Mouse (Mus musculus): ENCODE measurements around the gene Bcl6.

The Bcl6 gene

GRCm38 (mm10) chr16:23991170-23991569 lies 2.5 kb upstream of the Bcl6 start:
- peak; percentile 75 to 88 for DNase-seq (ENCODE audit: low spot score in 2 of 2)

DNA sequence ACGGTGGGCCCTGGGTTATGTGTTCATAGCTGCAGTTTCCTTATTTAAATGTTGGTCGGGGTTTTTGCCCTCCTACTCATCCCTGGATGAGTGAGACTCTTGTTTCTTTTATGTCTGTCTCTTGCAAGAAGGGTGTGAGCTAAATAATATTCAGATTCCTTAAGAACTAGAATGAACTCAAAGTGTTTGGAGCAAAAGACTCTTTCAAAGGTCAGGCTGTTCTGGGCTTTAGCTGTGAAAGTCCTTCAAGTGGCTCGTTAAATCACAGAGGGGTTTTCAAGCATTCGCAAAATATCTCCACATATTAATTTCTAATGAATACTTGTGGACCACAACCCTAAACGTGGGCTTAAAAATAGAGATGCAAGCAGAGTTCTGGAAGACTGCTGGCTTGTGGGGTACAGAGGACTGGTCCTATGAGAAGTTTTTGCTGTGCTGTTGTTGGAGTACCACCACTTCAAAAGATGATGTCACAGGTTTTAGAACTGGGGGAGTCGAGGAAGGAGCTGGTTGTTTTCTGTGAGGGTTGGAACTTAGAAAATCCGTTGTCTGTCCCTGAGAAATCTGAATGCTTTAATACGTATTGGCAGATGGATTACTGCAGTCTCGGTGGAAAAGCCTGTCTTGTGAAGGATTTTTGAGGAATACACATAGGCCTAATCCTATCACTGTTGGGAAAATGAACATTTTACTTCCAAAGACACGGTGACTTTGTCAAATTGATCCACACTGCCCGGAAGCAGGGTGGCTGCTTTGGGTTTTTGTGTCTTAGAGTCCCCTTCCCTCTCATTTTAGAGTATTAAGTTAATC lies 1.7 kb upstream of the Bcl6 start:
- no peak for DNase-seq (ENCODE audit: low spot score in 2 of 2)

GRCm38 (mm10) chr16:23989209-23990160 lies 833 bp upstream of the Bcl6 start:
- DNase-seq (ENCODE audit: low spot score in 2 of 2): no peak

DNA sequence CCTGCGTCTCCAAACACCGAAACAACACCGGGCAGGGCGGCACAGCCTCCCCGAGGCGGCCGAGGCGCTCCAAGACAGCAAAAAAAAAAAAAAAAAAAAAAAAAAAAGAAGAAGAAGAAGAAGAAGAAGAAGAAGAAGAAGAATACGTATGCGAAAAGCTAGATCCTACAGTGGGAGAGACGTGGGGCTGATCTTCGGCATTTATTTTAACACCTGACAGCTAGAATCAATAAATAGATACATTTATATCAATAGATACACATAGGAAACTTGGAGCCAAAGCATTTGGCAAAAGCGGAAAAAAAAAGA lies 541 bp downstream of the Bcl6 start:
- DNase-seq (ENCODE audit: low spot score in 2 of 2): no peak

DNA sequence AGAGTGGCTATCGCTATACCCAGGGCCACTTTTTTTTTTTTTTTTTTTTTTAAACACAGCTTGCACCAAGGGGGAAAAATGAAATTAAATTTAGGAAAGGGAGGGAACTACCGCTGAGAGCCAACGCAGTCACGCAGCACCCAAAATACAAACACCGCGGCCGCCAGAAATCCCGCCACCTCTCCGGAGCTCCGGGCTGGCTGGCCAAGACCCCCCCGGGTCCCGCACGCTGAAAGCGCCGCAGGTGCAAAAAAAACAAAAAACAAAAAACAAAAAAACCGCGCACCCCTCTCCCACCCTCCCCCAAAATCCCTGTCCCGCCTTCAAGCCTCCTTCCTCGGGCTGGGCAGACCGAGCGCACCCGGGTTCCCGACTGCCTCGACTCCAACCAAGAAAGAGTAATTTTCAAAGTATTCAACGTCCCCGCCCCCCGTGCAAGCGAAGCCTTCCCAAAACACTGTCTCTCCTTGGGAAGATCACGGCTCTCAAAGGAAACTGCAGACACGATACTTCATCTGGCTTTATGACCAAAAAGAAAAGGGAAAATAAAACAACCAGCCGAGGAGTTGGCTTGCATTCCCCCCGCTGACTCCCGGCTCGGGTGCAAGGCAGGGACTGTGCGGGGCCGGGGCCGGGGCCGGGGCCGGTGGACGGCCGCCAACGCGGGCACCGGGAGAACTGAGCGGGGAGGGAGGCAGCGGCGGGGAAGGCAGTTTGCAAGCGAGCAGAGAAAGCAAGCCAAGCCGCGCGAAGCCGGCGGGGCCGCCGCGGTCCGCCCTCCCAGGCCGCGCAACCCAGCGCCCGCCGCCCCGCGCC lies 1.1 kb downstream of the Bcl6 start:
- no peak for DNase-seq (ENCODE audit: low spot score in 2 of 2)

DNA sequence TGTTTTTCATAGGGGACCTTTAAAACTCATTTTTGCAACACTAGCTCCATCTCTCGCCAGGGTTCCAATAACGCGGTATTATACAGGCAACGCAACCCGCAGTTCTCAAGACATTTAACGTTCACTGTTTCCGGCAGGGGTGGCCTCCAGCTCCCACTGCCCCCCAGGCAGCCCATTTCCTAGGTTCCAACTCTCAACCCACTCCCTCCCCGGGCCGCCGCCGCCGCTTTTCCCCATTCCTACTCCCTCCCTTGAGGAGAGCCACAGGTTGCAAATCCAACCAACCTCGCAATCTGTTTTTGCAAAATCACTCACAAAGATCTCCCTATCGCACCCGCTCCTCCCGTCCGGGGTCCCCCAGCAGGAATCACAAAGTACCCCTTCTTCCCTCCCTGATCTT lies 1.8 kb downstream of the Bcl6 start:
- DNase-seq (ENCODE audit: low spot score in 2 of 2): no peak

DNA sequence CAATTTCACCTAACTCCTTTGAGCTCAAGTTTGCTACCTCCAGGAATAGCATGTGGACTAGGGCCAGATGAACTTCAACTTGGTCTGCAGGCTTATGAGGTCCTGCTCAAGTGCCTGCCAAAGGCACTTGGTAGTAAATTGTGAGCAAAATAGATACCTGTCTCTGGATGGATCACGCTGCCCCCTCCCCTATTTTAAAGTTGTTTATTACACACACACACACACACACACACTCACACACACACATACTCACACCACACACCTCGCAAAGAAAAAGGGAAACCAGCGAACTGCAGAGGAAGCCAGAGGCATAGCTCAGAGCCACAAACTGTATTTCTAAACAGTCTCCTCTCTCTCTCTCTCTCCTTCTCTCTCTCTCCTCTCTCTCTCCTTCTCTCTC lies 2.5 kb downstream of the Bcl6 start:
- DNase-seq (ENCODE audit: low spot score in 2 of 2): no peak

GRCm38 (mm10) chr16:23985467-23985861 lies 3.2 kb downstream of the Bcl6 start:
- DNase-seq (ENCODE audit: low spot score in 2 of 2): no peak

DNA sequence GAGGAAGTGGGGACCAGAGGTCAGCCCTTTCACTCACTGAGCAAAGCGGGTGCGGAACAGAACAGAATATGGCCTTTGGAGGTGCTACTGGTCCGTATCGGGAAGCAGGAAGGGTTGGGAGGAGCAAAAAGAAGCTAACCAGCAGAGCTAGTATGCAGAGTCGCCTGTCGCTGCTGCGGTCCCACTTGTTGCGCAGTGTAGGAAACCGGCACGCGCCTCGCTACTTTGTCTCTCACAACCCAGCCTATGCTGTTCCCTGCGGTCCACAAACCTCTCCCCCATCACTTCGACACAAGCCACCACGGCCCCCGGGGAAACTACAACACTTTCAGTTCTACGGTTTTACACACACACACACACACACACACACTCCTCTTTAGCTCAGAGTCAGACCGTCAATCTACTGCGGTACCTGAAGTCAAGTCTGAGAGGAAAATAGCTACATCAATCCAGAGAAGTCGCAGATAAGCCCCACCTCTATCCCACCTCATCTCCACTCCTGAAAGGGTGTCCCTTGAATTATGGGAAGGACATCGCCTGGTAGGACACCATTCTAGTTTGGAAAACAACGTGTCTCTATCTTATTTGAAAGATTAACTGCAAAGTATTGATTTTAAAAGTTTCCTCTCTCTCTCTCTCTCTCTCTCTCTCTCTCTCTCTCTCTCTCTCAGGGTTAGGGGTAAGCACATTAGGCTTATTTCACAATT lies 3.7 kb downstream of the Bcl6 start:
- DNase-seq (ENCODE audit: low spot score in 2 of 2): peak in 1 of 2 experiments; percentile 52

GRCm38 (mm10) chr16:23984183-23984582 lies 4.5 kb downstream of the Bcl6 start:
- DNase-seq (ENCODE audit: low spot score in 2 of 2): peak; percentile 87 to 89

GRCm38 (mm10) chr16:23982891-23983588 lies 5.6 kb downstream of the Bcl6 start:
- DNase-seq (ENCODE audit: low spot score in 2 of 2): peak in 1 of 2 experiments; percentile 73

DNA sequence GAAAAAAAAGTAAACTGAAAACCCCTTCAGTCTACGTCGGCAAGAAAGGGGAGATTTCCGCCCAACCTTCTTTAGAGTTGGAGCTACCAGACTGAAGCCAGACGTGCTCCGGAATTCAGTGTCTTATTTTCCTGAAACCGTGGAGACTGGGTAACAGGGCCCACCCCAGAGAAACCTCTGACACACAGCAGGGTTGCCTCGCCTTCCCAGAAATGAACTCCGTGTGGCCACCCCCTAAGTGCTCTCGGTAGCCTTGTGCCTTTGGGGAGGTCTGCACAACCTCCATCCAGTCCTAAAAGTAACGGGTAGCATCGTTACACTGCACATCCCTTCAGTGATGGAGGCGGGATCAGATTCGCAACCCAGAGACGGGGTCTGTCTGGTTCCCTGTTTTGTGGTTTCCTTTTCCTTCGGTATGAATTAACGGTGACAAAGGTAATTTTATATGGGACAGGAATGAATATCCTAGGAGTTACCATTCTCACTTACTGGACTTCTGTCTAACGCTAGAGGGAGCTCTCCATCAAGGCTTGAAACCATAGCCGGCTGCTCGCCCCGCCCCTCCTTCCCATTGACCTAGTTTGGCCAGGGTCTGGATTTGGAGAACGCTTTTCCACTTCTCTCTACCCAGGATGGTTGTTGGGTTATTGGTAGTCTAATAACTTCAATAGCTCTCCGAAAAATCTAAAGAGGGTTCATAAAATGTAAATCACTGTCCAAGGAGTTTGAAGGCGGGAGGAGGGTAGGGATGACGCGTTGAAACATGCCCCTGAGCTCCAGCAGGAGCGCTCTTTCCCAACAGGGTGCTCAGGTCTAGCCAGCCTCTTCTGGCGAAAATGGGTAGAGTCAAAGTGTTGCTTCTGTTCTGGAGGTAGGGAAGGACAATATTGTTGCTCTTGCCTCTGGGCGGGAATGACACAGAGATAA lies 6.5 kb downstream of the Bcl6 start:
- DNase-seq (ENCODE audit: low spot score in 2 of 2): peak; percentile 74 to 80

DNA sequence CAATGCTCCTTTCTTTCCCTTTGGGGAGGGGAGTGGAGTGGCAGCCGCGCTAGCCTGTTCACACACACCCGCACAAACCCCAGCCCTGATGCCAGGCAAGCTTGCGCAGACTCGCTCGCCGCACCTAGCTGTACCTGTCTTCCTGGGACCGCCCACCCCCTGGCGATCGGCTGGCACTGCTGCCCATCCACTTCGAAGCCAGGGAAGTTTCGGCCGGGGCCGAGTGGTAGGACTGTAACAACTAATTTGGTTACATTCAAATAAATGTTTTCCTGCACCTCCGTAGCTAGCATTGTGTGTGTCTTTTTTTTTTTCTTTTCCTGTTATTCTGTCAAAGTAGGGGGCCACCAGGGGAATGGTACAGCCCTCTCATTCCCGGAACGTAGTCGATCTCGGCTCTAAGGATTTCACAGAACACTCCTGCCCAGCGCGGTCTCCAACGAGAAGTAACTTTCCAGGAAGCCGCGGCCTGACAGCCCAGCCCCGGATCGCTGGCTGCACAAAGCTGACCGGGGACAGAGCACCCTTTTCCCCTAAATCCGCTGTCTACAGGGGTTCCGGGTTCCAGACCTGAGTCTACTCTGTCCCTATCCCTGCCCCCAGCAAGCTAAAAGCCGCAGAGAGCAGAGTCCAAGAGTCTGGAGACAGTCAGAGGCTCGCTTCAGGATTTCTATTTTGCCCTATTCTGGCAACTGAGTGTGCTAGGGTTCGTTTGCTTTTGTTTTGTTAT lies 7.5 kb downstream of the Bcl6 start:
- no peak for DNase-seq (ENCODE audit: low spot score in 2 of 2)

GRCm38 (mm10) chr16:23980201-23980870 lies 8.3 kb downstream of the Bcl6 start:
- no peak for DNase-seq (ENCODE audit: low spot score in 2 of 2)

DNA sequence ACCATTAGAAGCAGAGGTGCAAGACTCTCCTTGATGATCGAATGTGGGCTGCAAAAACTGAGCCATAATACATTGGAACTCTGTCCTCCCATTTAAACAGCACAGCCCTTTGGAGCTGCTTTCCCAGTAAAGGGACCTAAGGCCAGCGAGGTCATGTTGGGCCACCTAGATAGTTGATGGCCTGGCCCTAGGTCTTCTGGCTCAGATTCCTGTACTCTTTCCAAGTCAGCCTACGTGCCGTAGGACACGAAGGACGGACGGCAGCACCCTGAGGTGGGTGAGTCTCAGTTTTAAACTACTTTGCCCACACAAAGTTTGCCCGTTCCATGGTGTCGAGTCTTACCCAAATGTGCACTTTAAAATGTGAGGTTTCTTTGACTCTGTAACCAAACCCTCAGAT lies 9.2 kb downstream of the Bcl6 start:
- DNase-seq (ENCODE audit: low spot score in 2 of 2): no peak

- DNase-seq (ENCODE audit: low spot score in 2 of 2): no peak
Observed at GRCm38 (mm10) chr16:23978495-23978894, 10.2 kb downstream of the Bcl6 start.

DNA sequence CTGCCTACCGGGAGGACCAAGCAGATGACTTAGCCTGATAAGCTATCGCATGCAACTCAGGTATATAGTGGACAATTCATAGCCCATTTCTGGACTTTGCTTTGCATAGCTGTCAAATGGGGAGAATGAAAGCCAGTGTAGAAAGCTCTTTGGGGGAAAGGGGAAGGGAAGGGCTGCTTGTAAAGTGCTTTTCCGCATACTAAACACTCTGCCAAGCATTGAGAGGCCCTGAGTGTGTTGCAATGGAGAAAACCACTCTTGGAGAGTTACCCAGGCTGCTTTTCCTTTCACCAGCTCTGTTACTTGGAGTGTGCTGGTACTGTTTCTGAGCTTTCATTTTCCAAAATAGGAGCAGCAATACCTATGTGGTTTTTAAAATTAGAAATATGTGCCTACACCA lies 10.9 kb downstream of the Bcl6 start:
- DNase-seq (ENCODE audit: low spot score in 2 of 2): no peak

DNA sequence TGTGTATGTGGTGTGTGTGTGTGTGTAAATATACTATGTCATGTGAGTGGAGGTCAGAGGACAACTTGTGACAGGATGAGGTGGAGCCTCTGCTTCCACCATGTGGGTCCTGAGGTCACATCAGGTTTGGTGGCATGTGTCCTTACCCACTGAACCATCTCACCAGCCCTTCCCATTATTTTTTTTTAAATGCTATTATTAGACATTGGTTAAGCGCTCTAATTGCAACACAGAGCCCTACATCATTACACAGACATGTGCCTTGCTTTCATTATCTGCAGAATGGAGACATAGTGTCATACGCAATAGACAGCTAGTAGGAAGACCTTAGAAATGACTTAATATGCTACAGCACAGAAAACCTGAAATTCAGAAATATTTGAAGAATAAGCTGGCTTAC lies 12.5 kb downstream of the Bcl6 start:
- DNase-seq (ENCODE audit: low spot score in 2 of 2): no peak

Data from urinary bladder, postnatal 36 days (tissue).